Mouse (Mus musculus) neural tube, embryonic 11.5 days (tissue): ENCODE results near the gene Sergef. TPM values are rescaled to one million over a fixed set of nuclear protein-coding genes. Genes with fewer than 3 reads are reported as not detected.

Experiments used
- ATAC-seq: fragments of 200-750 bp; cut with Nextera tagmentation; 2 replicates; pipeline ENCODE4 v1.8.0; 2017; ENCODE audit warnings: moderate number of reproducible peaks, mild to moderate bottlenecking, moderate TSS enrichment, moderate library complexity; ENCODE audit not compliant: insufficient read depth, low FRiP score, low TSS enrichment
- DNase-seq: peaks from one replicate; pipeline ENCODE4 v3.0.0-alpha.2; 2015; ENCODE audit warnings: low spot score
- H3K27ac ChIP-seq: fragments of 300-500 bp; sonication (generic); 2 replicates; pipeline ENCODE4 v1.5.1; 2014; ENCODE audit warnings: low read depth, mild to moderate bottlenecking, low read length
- H3K27me3 ChIP-seq: fragments of 300-500 bp; sonication (generic); 2 replicates; pipeline ENCODE4 v1.6.1; 2014; ENCODE audit warnings: mild to moderate bottlenecking, low read length, mixed read lengths; ENCODE audit not compliant: control insufficient read depth, insufficient read depth
- H3K36me3 ChIP-seq: fragments of 300-500 bp; sonication (generic); 2 replicates; pipeline ENCODE4 v1.6.1; 2014; ENCODE audit warnings: mild to moderate bottlenecking, low read length, moderate library complexity, mixed read lengths; ENCODE audit not compliant: control insufficient read depth, insufficient read depth
- H3K4me1 ChIP-seq: fragments of 300-500 bp; sonication (generic); 2 replicates; pipeline ENCODE4 v1.6.1; 2014; ENCODE audit warnings: low read length, mixed read lengths; ENCODE audit not compliant: control insufficient read depth, insufficient read depth
- H3K4me2 ChIP-seq: fragments of 300-500 bp; sonication (generic); 2 replicates; pipeline ENCODE4 v1.6.1; 2014; ENCODE audit warnings: low read depth, mild to moderate bottlenecking, moderate library complexity
- H3K4me3 ChIP-seq: fragments of 300-500 bp; sonication (generic); 2 replicates; pipeline ENCODE4 v1.5.1; 2014; ENCODE audit warnings: low read depth, low read length
- H3K9ac ChIP-seq: fragments of 300-500 bp; sonication (generic); 2 replicates; pipeline ENCODE4 v1.6.1; 2014; ENCODE audit warnings: mild to moderate bottlenecking, low read length
- H3K9me3 ChIP-seq: fragments of 300-500 bp; sonication (generic); 2 replicates; pipeline ENCODE4 v1.6.1; 2016; ENCODE audit warnings: low read length; ENCODE audit not compliant: control insufficient read depth
- WGBS: fragments of 180-500 bp; shearing (Covaris S2); extraction: QIAGEN DNeasy Blood & Tissue Kit; methylation state at CpG from one replicate; pipeline ENCODE4 v1.1.7; 2014; 5-methylcytosine and 5-hydroxymethylcytosine counted together
- polyA plus RNA-seq: library from polyadenylated mRNA; unstranded; fragments of >200 nt; fragmentation: Nextera tagmentation; extraction: Ambion mirVana; gene quantifications from 2 replicates; pipeline ENCODE4 v1.2.1, GENCODE M21; 2014

The Sergef gene
- polyA plus RNA-seq, 1 experiment from 2014 or later: 13.5 TPM

DNA sequence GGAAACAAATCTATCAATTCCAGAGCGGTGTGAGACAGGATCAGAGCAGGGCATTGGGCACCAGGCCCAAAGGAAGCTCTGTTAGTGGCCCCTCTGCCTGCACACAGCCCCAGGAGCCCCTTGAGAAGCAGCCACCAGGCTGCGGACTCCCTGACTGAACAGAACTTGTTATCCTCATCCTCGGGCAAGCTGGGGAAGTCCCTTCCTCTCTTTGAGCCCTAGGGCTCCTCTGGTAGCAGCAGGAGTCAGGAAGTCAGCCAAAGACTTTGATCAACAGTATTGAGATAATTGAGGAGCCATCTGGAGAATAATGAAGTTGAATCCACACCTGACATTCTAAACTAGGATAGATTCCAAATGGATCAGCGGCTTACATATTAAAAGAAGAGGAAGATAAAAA, 135.4 kb downstream of the Sergef start:
- Histone ChIP-seq H3K27me3 (no peaks in the 10 kb centered on the region), H3K4me1 (peaks cover 6% of the 10 kb centered on the region; the same call in 1 of the 2 replicates), H3K4me3 (no peak overlapping the region), H3K4me2 (no peak overlapping the region), H3K27ac (no peak overlapping the region), H3K9ac (no peak overlapping the region), H3K36me3 (no peaks in the 10 kb centered on the region), H3K9me3 (no peaks in the 10 kb centered on the region)
- DNase-seq: no peak
- no peak for ATAC-seq
- WGBS: 63% methylated on average over 4 of the region's 4 CpGs

DNA sequence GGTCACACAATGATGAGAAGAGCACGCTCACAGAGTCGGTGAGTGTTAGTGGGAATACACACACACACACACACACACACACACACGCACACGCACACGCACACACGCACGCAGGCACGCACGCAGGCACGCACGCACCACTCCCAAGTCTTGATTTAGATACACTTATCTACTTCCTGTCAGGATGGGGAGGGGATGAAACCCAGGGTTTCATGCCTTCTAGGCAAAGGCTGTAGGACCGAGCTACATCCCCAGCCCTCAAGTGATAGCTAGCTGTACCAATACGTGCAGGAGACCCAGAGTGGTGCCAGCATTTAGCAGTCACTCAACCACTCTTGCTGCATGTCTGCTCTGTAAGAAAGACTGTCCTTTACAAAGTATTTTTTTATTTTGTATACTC, 137.0 kb downstream of the Sergef start:
- DNase-seq (no peak), ATAC-seq (no peak)
- no peak overlapping the region for H3K27ac ChIP-seq
- no peaks in the 10 kb centered on the region for H3K9me3 ChIP-seq
- H3K36me3 ChIP-seq: no peaks in the 10 kb centered on the region
- no peak overlapping the region for H3K4me3 ChIP-seq
- H3K9ac ChIP-seq: no peak overlapping the region
- H3K27me3 ChIP-seq: no peaks in the 10 kb centered on the region
- H3K4me2 ChIP-seq: no peak overlapping the region
- no peaks in the 10 kb centered on the region for H3K4me1 ChIP-seq
- 92% methylated on average over 13 of the region's 13 CpGs for WGBS

DNA sequence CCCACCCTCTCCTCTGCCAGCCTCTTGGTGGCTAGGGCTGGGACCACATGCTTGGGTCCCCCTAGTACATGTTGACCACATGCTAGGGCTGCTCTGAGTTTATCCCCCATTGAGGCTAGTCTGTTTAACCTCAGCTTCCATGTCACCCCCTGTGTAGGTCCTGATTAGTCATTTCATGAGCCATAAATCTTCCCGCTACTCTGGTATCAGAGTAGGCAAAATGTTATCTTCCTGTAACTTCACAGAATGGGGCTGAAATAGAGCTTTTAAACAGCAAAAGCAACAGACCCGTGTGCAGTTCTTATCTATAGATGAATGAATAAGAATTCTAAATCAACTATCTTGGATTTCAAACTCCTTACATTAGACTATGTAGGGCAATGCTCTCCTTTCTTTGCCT, 138.1 kb downstream of the Sergef start:
- H3K4me3 ChIP-seq: no peak overlapping the region
- H3K27ac ChIP-seq: no peak overlapping the region
- H3K9me3 ChIP-seq: no peaks in the 10 kb centered on the region
- WGBS: 88% methylated on average over 2 of the region's 2 CpGs
- H3K27me3 ChIP-seq: no peaks in the 10 kb centered on the region
- H3K9ac ChIP-seq: no peak overlapping the region
- H3K4me1 ChIP-seq: no peaks in the 10 kb centered on the region
- no peaks in the 10 kb centered on the region for H3K36me3 ChIP-seq
- DNase-seq (no peak), ATAC-seq (no peak)
- no peak overlapping the region for H3K4me2 ChIP-seq

DNA sequence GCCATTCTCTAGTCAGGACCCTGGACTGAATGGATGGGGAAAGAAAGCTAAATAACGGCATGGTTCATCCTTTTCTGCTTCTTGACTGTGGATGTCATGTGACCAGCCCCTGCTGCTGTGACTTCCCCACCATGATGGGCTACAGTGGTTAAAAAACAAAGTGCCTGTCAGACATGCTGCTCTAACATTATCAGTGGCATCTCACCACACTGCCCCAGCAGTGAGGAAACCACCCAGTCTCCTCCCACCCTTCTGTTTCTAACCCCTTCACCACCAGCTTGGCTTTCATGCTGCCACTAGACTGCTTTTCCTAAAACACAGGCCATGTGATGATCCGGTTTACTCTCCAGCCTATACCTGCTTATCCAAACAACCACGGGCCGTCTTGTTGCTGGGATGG, 140.0 kb downstream of the Sergef start:
- WGBS: 87% methylated on average over 4 of the region's 4 CpGs

DNA sequence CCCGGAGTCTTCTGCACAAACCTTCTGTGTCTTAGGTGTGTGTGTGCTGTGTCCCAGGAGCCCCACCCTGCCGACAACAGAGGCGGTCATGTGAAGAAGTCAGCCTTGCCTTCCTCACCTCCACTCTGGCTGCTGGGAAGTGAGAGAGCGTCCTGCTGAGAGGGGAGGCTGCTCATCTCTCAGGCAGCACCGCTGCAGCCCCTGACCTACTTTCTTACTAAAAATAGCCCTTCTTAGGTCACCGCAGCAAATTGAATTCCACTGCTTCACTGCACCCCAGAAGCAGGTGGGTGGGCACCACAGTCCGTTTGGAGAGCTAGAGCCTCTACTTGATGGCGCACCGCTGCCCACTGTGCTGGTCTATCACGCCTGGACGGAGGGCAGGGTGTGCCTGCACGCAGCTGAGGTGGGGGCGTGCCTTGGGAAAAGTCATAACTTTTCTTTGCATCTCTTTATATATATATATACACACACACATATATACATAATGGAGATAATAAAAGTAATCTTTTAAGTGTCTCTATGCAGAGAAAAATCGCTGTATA, 147.4 kb downstream of the Sergef start:
- 73% methylated on average over 14 of the region's 14 CpGs for WGBS
- H3K9me3 ChIP-seq: no peaks in the 10 kb centered on the region
- DNase-seq: no peak
- no peak overlapping the region for H3K4me2 ChIP-seq
- H3K9ac ChIP-seq: no peak overlapping the region
- no peak overlapping the region for H3K4me3 ChIP-seq
- H3K27me3 ChIP-seq: no peaks in the 10 kb centered on the region
- no peaks in the 10 kb centered on the region for H3K36me3 ChIP-seq
- no peak for ATAC-seq
- H3K4me1 ChIP-seq: no peaks in the 10 kb centered on the region
- H3K27ac ChIP-seq: no peak overlapping the region

More for the DNA sequence above, 140.0 kb downstream of the Sergef start:
- Histone ChIP-seq H3K27ac (no peak overlapping the region), H3K36me3 (no peaks in the 10 kb centered on the region), H3K4me2 (no peak overlapping the region), H3K4me3 (no peak overlapping the region), H3K27me3 (no peaks in the 10 kb centered on the region), H3K9ac (no peak overlapping the region), H3K9me3 (no peaks in the 10 kb centered on the region), H3K4me1 (no peaks in the 10 kb centered on the region)
- DNase-seq: no peak
- no peak for ATAC-seq

DNA sequence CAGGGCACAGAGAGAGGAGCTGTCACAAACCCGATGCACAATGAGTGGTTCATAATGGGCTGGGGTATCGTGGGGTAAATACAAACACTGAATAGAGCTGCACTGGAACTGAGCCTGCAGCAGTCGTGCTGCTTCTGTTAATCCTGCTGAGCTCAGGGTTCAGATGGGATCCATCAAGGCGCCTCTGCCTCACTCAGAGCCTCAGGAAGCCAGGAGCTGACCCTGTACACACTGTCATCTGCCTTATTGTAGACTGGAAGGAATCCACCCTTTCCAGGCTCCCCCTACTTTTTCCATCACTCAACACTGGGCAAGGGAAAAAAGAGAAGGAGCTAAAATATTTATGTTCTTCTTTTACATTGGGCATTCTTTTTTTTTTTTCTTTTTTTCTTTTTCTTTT, 152.3 kb downstream of the Sergef start:
- no peak for DNase-seq
- no peaks in the 10 kb centered on the region for H3K27me3 ChIP-seq
- no peak for ATAC-seq
- H3K4me2 ChIP-seq: no peak overlapping the region
- no peak overlapping the region for H3K27ac ChIP-seq
- H3K9me3 ChIP-seq: no peaks in the 10 kb centered on the region
- H3K4me1 ChIP-seq: no peaks in the 10 kb centered on the region
- H3K9ac ChIP-seq: no peak overlapping the region
- H3K4me3 ChIP-seq: no peak overlapping the region
- WGBS: 69% methylated on average over 4 of the region's 4 CpGs
- no peaks in the 10 kb centered on the region for H3K36me3 ChIP-seq

DNA sequence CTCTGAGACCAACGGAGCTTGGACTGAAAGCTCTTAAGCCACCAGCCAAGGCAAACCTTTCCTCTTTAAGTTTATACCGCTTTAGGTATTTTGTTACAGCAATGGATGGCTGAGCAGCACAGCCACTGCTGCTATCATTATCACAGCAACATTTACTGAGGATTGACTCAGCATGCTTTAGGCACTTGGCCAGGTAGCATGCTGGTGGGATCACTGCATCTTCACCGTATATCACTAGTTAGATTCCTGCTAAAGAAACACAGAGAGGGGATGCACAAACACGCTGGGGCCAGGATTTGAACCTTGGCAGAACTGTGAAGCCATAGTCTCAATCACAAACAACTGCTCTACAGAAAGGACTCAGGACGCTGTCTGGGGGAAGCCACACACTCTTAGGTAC, 152.8 kb downstream of the Sergef start:
- H3K27ac ChIP-seq: no peak overlapping the region

DNA sequence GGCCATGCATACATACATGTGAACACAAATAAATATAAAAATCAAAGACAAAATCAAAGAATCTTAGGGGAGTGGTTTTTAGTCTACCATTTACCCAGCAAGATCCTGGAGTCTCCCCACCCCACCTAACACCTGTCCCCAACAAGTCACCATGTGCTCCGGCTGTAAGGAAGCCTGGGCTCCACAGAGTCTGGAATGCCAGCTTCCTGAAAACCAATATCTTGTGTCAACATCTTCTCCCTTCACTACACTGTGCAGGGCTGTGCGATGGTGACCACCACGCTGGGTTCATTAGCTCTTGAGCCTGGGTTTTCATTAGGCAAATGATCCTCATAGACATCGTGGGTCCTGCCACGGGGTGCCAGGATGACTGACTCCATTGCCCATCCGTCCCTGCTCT, 155.4 kb downstream of the Sergef start:
- no peaks in the 10 kb centered on the region for H3K36me3 ChIP-seq
- WGBS: 85% methylated on average over 6 of the region's 6 CpGs
- H3K9ac ChIP-seq: no peak overlapping the region
- H3K27me3 ChIP-seq: no peaks in the 10 kb centered on the region
- H3K9me3 ChIP-seq: no peaks in the 10 kb centered on the region
- no peaks in the 10 kb centered on the region for H3K4me1 ChIP-seq
- H3K4me3 ChIP-seq: no peak overlapping the region
- ATAC-seq (no peak), DNase-seq (no peak)
- H3K27ac ChIP-seq: no peak overlapping the region
- H3K4me2 ChIP-seq: no peak overlapping the region

More for the DNA sequence above, 152.8 kb downstream of the Sergef start:
- Histone ChIP-seq H3K9me3 (no peaks in the 10 kb centered on the region), H3K27me3 (no peaks in the 10 kb centered on the region), H3K36me3 (no peaks in the 10 kb centered on the region), H3K4me3 (no peak overlapping the region), H3K4me1 (no peaks in the 10 kb centered on the region), H3K9ac (no peak overlapping the region), H3K4me2 (no peak overlapping the region)
- WGBS: 84% methylated on average over 5 of the region's 5 CpGs
- DNase-seq (no peak), ATAC-seq (no peak)

DNA sequence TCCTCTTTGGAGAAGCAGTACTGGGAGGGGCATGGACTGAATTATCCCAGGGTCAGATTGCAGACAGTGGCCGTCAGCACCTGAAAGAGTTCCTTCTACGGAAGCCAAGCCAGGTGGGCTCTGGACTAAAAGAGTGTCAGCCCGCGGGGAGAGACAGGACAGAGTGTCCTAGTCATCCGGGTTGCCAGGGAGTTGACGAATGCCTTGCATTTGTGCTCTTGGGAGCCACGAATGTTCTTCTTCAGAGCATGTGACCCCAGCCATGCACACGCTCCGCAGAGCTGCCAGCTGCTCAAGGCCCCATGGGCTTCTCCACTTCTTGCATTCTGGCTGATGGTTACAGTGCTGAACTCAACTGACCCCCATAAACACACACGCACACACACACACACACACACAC, 156.6 kb downstream of the Sergef start:
- Histone ChIP-seq H3K27ac (no peak overlapping the region), H3K36me3 (no peaks in the 10 kb centered on the region), H3K4me2 (no peak overlapping the region), H3K4me3 (no peak overlapping the region), H3K27me3 (no peaks in the 10 kb centered on the region), H3K4me1 (no peaks in the 10 kb centered on the region), H3K9ac (no peak overlapping the region), H3K9me3 (no peaks in the 10 kb centered on the region)
- 64% methylated on average over 10 of the region's 10 CpGs for WGBS
- no peak for ATAC-seq
- DNase-seq: peak; percentile 19
